In genomic region chr5:23387313-23387666, GRCm38 (mm10) we compare ENCODE assay signal across 9 mouse cellular contexts. TPM values are rescaled to one million over a fixed set of nuclear protein-coding genes. Genes with fewer than 3 reads are reported as not detected.
DNase-seq lines count a peak whose midpoint lies in the region; ATAC-seq and TF ChIP-seq lines count a peak whose summit lies in the region.
"Had no signal": no experiment of that assay in that cellular context is flagged by ENCODE, and none has a peak within 500 bp of the region (broad histone marks: within the 10 kb centered on the region; RNA-seq: fewer than 3 reads in every experiment).

No protein-coding gene starts in this region.

- no peaks in the 10 kb centered on the region for H3K9me3 ChIP-seq in lung, embryonic 14.5 days (ENCODE audit: low read depth, low read length)
- H3K9me3 ChIP-seq in forebrain, embryonic 12.5 days, result no peaks in the 10 kb centered on the region
- H3K9me3 ChIP-seq in intestine, embryonic 16.5 days (ENCODE audit: control insufficient read depth, low read length), result no peaks in the 10 kb centered on the region
- no peaks in the 10 kb centered on the region for H3K9me3 ChIP-seq in neural tube, embryonic 12.5 days

- H3K9ac ChIP-seq in lung, embryonic 14.5 days, result no peak overlapping the region
- H3K9ac ChIP-seq in forebrain, embryonic 12.5 days, result peak overlapping the region; percentile 46; the same call in 1 of the 2 replicates
- H3K9ac ChIP-seq in intestine, embryonic 16.5 days (ENCODE audit: low read depth, low read length), result no peak overlapping the region
- no peak overlapping the region for H3K9ac ChIP-seq in neural tube, embryonic 12.5 days

- peak overlapping the region; percentile 93; the same call in 1 of the 2 replicates for H3K27ac ChIP-seq in lung, embryonic 14.5 days (ENCODE audit: low read depth)
- no peak overlapping the region for H3K27ac ChIP-seq in forebrain, embryonic 12.5 days
- no peak overlapping the region for H3K27ac ChIP-seq in intestine, embryonic 16.5 days (ENCODE audit: low read length)
- H3K27ac ChIP-seq in neural tube, embryonic 12.5 days, result no peak overlapping the region

- ATAC-seq in lung, embryonic 14.5 days (ENCODE audit: insufficient read depth), result no peak
- no peak for ATAC-seq in forebrain, embryonic 12.5 days (ENCODE audit: low FRiP score)
- ATAC-seq in intestine, embryonic 16.5 days, result no peak
- ATAC-seq in neural tube, embryonic 12.5 days (ENCODE audit: low FRiP score, low read depth), result no peak

- no peak for DNase-seq in lung, embryonic 14.5 days
- DNase-seq in lung, postnatal 36 days, result no peak
- DNase-seq in natural killer cell, adult 2 months (ENCODE audit: low spot score in 2 of 2), result no peak
- DNase-seq in spleen, postnatal 14 days (ENCODE audit: low spot score in 2 of 2), result no peak
- no peak for DNase-seq in ovary, adult 18-20 months (ENCODE audit: low spot score)
- DNase-seq: cerebellum, adult 9-11 months had no signal

- TF ChIP-seq CTCF in lung, embryonic 14.5 days (IDR thresholded peaks at IDR 0.05; ENCODE audit: low read depth), result no peak

- H3K36me3 ChIP-seq in lung, embryonic 14.5 days (ENCODE audit: insufficient read depth), result no peaks in the 10 kb centered on the region
- no peaks in the 10 kb centered on the region for H3K36me3 ChIP-seq in forebrain, embryonic 12.5 days (replicated peaks)
- no peaks in the 10 kb centered on the region for H3K36me3 ChIP-seq in intestine, embryonic 16.5 days (ENCODE audit: control insufficient read depth, insufficient read depth, low read length)
- H3K36me3 ChIP-seq in neural tube, embryonic 12.5 days, result no peaks in the 10 kb centered on the region

- peaks cover 7% of the 10 kb centered on the region; the same call in 1 of the 2 replicates for H3K4me1 ChIP-seq in lung, embryonic 14.5 days (ENCODE audit: insufficient read depth)
- peaks cover 17% of the 10 kb centered on the region for H3K4me1 ChIP-seq in forebrain, embryonic 12.5 days
- no peaks in the 10 kb centered on the region; the same call in 1 of the 2 replicates for H3K4me1 ChIP-seq in intestine, embryonic 16.5 days (ENCODE audit: control insufficient read depth, insufficient read depth, low read length)
- H3K4me1 ChIP-seq in neural tube, embryonic 12.5 days, result peaks cover 5% of the 10 kb centered on the region

- peak overlapping the region; percentile 37 for H3K4me3 ChIP-seq in lung, embryonic 14.5 days (ENCODE audit: low read depth, low read length)
- H3K4me3 ChIP-seq in forebrain, embryonic 12.5 days (replicated peaks), result no peak overlapping the region
- peak overlapping the region; percentile 44; the same call in 1 of the 2 replicates for H3K4me3 ChIP-seq in intestine, embryonic 16.5 days (ENCODE audit: low read length)
- H3K4me3 ChIP-seq in neural tube, embryonic 12.5 days, result no peak overlapping the region

- H3K4me2 ChIP-seq in lung, embryonic 14.5 days, result peak overlapping the region; percentile 74
- H3K4me2 ChIP-seq in forebrain, embryonic 12.5 days, result peak overlapping the region; percentile 53
- H3K4me2 ChIP-seq in intestine, embryonic 16.5 days (ENCODE audit: low read depth, low read length), result peak overlapping the region; percentile 51; the same call in 1 of the 2 replicates
- H3K4me2 ChIP-seq in neural tube, embryonic 12.5 days (replicated peaks), result peak overlapping the region; percentile 55

- WGBS in lung, embryonic 14.5 days, result 40% methylated on average over 2 of the region's 2 CpGs
- 55% methylated on average over 2 of the region's 2 CpGs for WGBS in forebrain, embryonic 12.5 days
- 45% methylated on average over 2 of the region's 2 CpGs for WGBS in intestine, embryonic 16.5 days
- WGBS in neural tube, embryonic 12.5 days, result 60% methylated on average over 2 of the region's 2 CpGs

- H3K27me3 ChIP-seq in lung, embryonic 14.5 days (ENCODE audit: insufficient read depth, low read length), result no peaks in the 10 kb centered on the region
- no peaks in the 10 kb centered on the region for H3K27me3 ChIP-seq in forebrain, embryonic 12.5 days
- no peaks in the 10 kb centered on the region for H3K27me3 ChIP-seq in intestine, embryonic 16.5 days (replicated peaks; ENCODE audit: control insufficient read depth, insufficient read depth, low read length)
- no peaks in the 10 kb centered on the region for H3K27me3 ChIP-seq in neural tube, embryonic 12.5 days (replicated peaks)

RNA-seq across cellular contexts. Expression of gene Kmt2e, which starts 47.0 kb away (rescaled TPM):
- 72.8 and 83.2 TPM in 2 replicates for polyA plus RNA-seq in lung, embryonic 14.5 days (2014; fragmentation: Nextera tagmentation; extraction: Ambion mirVana)
- 138 and 146 TPM in 2 replicates for polyA plus RNA-seq in forebrain, embryonic 12.5 days (2016; fragmentation: Nextera tagmentation; extraction: Ambion mirVana)
- 74.6 and 83.1 TPM in 2 replicates for polyA plus RNA-seq in intestine, embryonic 16.5 days (2015; fragmentation: Nextera tagmentation; extraction: Ambion mirVana)
- polyA plus RNA-seq in neural tube, embryonic 12.5 days (2016; fragmentation: Nextera tagmentation; extraction: Ambion mirVana), result 142 and 145 TPM in 2 replicates

Comparison
In these comparisons a context has a peak if more than half of its experiments do, and no peak if none do; other contexts are left out.
1. H3K4me3 ChIP-seq: peak in lung, embryonic 14.5 days (single experiment) and intestine, embryonic 16.5 days (single experiment); none in forebrain, embryonic 12.5 days (single experiment) and neural tube, embryonic 12.5 days (single experiment).
2. Peak in every context shown above with its lines, with median percentiles within 50 percentile points of each other: H3K4me2 ChIP-seq.